Mouse (Mus musculus): ENCODE data around the gene 4933427D14Rik. TPM values are rescaled to one million over a fixed set of nuclear protein-coding genes. Genes with fewer than 3 reads are reported as not detected.

The 4933427D14Rik gene
- polyA plus RNA-seq, 1 experiment from 2014 or later = 13.9 TPM

DNA sequence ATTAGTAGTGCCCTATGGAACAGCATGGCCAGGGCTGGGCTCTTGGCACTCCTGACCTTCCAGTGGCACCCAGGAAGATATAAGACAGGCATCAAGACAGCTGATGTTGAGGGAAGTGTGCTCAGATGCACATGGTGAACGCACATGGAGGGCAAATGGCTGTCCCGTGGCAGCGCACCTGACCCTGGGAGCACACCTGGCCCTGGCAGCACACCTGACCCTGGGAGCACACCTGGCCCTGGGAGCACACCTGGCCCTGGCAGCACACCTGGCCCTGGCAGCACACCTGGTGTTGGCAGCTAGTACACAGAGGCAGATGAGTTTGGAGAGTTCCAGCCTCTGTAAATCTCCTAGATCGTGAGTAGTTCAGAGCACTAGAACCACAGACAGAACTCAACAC, 21.3 kb upstream of the 4933427D14Rik start:
- no peak overlapping the region for H3K4me3 ChIP-seq (ENCODE audit: low read depth, low read length)
- no peaks in the 10 kb centered on the region for H3K9me3 ChIP-seq (ENCODE audit: control insufficient read depth, low read length)
- H3K4me2 ChIP-seq (ENCODE audit: low read length) = no peak overlapping the region
- no peak overlapping the region for H3K27ac ChIP-seq (ENCODE audit: low read depth)
- 87% methylated on average over 4 of the region's 4 CpGs for WGBS
- H3K36me3 ChIP-seq (ENCODE audit: control insufficient read depth, insufficient read depth, low read length) = no peaks in the 10 kb centered on the region
- no peaks in the 10 kb centered on the region for H3K27me3 ChIP-seq (replicated peaks; ENCODE audit: control insufficient read depth, insufficient read depth, low read length)
- H3K9ac ChIP-seq (ENCODE audit: low read length) = no peak overlapping the region
- ATAC-seq (replicated peaks; ENCODE audit: low FRiP score, low TSS enrichment, low read depth) (no peak), DNase-seq (ENCODE audit: low spot score) (no peak)
- H3K4me1 ChIP-seq (replicated peaks; ENCODE audit: control insufficient read depth, insufficient read depth, low read length) = no peaks in the 10 kb centered on the region

DNA sequence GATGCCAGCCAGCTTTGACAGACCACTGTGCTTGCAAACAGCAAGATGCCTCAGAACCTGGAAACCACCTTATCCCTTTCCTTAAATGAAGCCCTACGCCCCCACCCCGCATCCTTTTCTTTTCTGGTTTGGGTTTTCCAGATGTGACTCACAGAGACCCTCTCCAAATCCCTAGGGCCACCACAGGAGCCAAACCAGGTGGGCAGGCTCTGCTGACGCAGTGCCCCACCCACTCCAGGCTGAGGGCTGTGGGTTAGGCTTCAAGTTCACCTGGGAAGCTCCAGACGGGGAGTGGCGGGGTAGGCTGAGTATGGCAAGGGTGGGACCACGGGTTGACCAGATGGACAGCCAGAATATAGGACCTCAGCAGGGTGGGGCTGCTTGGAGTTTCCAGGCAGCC, 19.6 kb upstream of the 4933427D14Rik start:
- no peak overlapping the region for H3K4me3 ChIP-seq (ENCODE audit: low read depth, low read length)
- H3K9me3 ChIP-seq (ENCODE audit: control insufficient read depth, low read length) = no peaks in the 10 kb centered on the region
- no peaks in the 10 kb centered on the region for H3K27me3 ChIP-seq (replicated peaks; ENCODE audit: control insufficient read depth, insufficient read depth, low read length)
- no peaks in the 10 kb centered on the region for H3K4me1 ChIP-seq (replicated peaks; ENCODE audit: control insufficient read depth, insufficient read depth, low read length)
- H3K27ac ChIP-seq (ENCODE audit: low read depth) = no peak overlapping the region
- H3K36me3 ChIP-seq (ENCODE audit: control insufficient read depth, insufficient read depth, low read length) = no peaks in the 10 kb centered on the region
- ATAC-seq (replicated peaks; ENCODE audit: low FRiP score, low TSS enrichment, low read depth) (no peak), DNase-seq (ENCODE audit: low spot score) (no peak)
- no peak overlapping the region for H3K4me2 ChIP-seq (ENCODE audit: low read length)
- H3K9ac ChIP-seq (ENCODE audit: low read length) = no peak overlapping the region
- 85% methylated on average over 6 of the region's 6 CpGs for WGBS

DNA sequence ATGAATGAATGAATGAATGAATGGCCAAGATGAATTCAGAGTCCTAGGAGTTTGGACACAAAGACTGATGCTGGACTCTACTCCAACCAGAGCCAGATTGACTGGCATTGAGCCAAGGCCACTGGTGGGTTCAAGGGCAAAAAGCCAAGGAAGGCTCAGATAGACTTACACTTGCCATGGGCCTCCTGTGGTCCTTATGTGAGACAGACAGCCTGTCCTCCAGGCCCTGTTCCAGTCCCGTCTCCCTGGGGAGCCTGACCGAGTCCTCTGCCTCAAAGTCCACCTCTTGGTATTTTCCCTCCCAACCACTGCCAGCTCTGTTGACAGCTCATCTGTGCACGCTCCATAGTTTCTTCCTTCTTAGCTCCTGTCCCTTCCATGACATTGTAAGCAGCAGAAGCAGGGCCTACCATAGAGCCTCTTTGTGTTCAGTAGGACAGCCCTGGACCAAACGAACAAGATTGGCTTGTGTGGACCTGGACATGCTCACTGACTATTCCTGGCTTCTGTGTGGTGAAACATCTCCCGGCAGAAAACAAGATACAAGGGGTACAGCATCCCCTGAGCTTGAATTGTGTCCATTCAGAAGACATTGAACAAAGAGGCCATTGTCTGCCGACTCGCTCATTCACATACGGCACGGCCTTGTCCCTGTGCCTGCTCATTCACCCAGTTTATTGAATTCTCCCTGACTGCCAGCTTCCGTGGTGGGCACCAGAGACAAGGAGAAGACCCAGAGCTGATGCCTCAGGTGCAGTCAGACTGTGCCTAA, 18.9 kb upstream of the 4933427D14Rik start:
- DNase-seq (ENCODE audit: low spot score) (peak; percentile 50), ATAC-seq (replicated peaks; ENCODE audit: low FRiP score, low TSS enrichment, low read depth) (no peak)

DNA sequence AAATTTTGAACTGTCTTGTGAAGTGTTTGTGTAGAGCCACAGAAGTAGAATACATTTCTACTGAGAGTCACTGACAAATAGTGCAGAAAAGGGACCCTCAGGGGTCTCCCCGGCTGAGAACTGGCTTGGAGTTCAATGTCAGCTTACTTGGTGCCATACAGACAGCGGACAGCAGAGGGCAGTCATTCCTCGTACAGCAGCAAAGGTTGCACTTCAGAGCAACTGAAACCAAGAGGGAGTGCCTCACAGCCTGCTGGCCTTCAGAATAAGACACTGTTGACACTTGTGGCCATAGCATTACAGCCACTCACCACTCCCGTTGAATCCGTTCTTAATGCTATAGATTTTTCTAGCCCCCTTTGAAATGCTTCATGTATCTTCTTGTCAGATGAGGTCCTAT, 17.6 kb upstream of the 4933427D14Rik start:
- no peaks in the 10 kb centered on the region for H3K27me3 ChIP-seq (replicated peaks; ENCODE audit: control insufficient read depth, insufficient read depth, low read length)
- H3K4me3 ChIP-seq (ENCODE audit: low read depth, low read length) = no peak overlapping the region
- H3K27ac ChIP-seq (ENCODE audit: low read depth) = no peak overlapping the region
- H3K9ac ChIP-seq (ENCODE audit: low read length) = no peak overlapping the region
- DNase-seq (ENCODE audit: low spot score) = peak; percentile 87
- H3K36me3 ChIP-seq (ENCODE audit: control insufficient read depth, insufficient read depth, low read length) = no peaks in the 10 kb centered on the region
- ATAC-seq (replicated peaks; ENCODE audit: low FRiP score, low TSS enrichment, low read depth) = no peak; the same call in 1 of the 2 replicates
- 7% methylated on average over 5 of the region's 5 CpGs for WGBS
- no peaks in the 10 kb centered on the region for H3K9me3 ChIP-seq (ENCODE audit: control insufficient read depth, low read length)
- H3K4me2 ChIP-seq (ENCODE audit: low read length) = no peak overlapping the region
- no peaks in the 10 kb centered on the region for H3K4me1 ChIP-seq (replicated peaks; ENCODE audit: control insufficient read depth, insufficient read depth, low read length)

More for the DNA sequence above, 18.9 kb upstream of the 4933427D14Rik start:
- Histone ChIP-seq H3K27ac (ENCODE audit: low read depth) (peak overlapping the region; percentile 20; the same call in 1 of the 2 replicates), H3K4me3 (ENCODE audit: low read depth, low read length) (no peak overlapping the region), H3K36me3 (ENCODE audit: control insufficient read depth, insufficient read depth, low read length) (no peaks in the 10 kb centered on the region), H3K9me3 (ENCODE audit: control insufficient read depth, low read length) (no peaks in the 10 kb centered on the region), H3K4me1 (replicated peaks; ENCODE audit: control insufficient read depth, insufficient read depth, low read length) (no peaks in the 10 kb centered on the region), H3K4me2 (ENCODE audit: low read length) (no peak overlapping the region), H3K9ac (ENCODE audit: low read length) (no peak overlapping the region), H3K27me3 (replicated peaks; ENCODE audit: control insufficient read depth, insufficient read depth, low read length) (no peaks in the 10 kb centered on the region)
- 71% methylated on average over 10 of the region's 10 CpGs for WGBS

DNA sequence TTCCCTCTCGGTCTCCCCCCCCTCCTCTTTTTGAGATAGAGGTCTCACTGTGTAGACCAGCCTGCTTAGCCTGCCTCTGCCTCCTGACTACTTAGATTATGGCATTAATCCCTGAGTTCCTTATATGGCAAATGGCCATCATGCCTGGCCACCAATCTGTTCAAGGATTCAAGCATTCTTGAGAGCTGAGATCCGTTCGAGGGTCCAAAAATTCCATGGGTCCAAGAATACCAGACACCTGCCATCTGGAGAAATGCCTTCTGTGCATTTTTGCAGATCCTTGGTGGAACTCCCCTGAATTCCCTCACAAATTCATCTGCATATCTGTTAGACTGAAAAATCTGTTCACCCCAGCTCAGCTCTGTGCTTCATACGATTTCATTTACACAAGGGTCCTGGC, 16.2 kb upstream of the 4933427D14Rik start:
- no peak overlapping the region for H3K4me3 ChIP-seq (ENCODE audit: low read depth, low read length)
- 82% methylated on average over 4 of the region's 4 CpGs for WGBS
- no peaks in the 10 kb centered on the region for H3K27me3 ChIP-seq (replicated peaks; ENCODE audit: control insufficient read depth, insufficient read depth, low read length)
- H3K4me2 ChIP-seq (ENCODE audit: low read length) = no peak overlapping the region
- H3K36me3 ChIP-seq (ENCODE audit: control insufficient read depth, insufficient read depth, low read length) = no peaks in the 10 kb centered on the region
- ATAC-seq (replicated peaks; ENCODE audit: low FRiP score, low TSS enrichment, low read depth) = no peak
- no peaks in the 10 kb centered on the region for H3K4me1 ChIP-seq (replicated peaks; ENCODE audit: control insufficient read depth, insufficient read depth, low read length)
- DNase-seq (ENCODE audit: low spot score) = no peak
- no peak overlapping the region for H3K9ac ChIP-seq (ENCODE audit: low read length)
- no peak overlapping the region for H3K27ac ChIP-seq (ENCODE audit: low read depth)
- H3K9me3 ChIP-seq (ENCODE audit: control insufficient read depth, low read length) = no peaks in the 10 kb centered on the region

DNA sequence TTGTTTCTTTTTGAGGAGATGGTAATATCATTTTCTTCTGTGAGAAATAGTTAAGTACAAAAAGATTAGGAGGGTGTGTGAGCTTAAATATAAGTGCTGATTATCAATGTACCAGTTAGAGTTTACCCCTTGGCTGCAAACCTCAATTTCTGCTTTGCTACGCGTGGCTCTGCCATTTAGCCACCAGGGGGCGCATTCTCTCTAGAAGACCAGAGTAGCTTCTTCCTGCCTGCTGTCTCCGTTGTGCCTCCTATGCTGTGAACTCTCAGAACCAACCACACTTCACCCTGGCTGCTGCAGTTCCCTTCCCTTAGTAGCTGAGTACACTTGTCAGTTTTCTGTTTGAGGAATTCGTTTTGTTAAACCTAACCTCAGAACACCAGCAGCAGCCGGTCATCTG, 14.0 kb upstream of the 4933427D14Rik start:
- no peaks in the 10 kb centered on the region for H3K36me3 ChIP-seq (ENCODE audit: control insufficient read depth, insufficient read depth, low read length)
- no peaks in the 10 kb centered on the region for H3K9me3 ChIP-seq (ENCODE audit: control insufficient read depth, low read length)
- DNase-seq (ENCODE audit: low spot score) (peak; percentile 79), ATAC-seq (replicated peaks; ENCODE audit: low FRiP score, low TSS enrichment, low read depth) (no peak)
- H3K27ac ChIP-seq (ENCODE audit: low read depth) = no peak overlapping the region
- no peaks in the 10 kb centered on the region for H3K27me3 ChIP-seq (replicated peaks; ENCODE audit: control insufficient read depth, insufficient read depth, low read length)
- H3K4me3 ChIP-seq (ENCODE audit: low read depth, low read length) = no peak overlapping the region
- no peak overlapping the region for H3K9ac ChIP-seq (ENCODE audit: low read length)
- no peaks in the 10 kb centered on the region for H3K4me1 ChIP-seq (replicated peaks; ENCODE audit: control insufficient read depth, insufficient read depth, low read length)
- H3K4me2 ChIP-seq (ENCODE audit: low read length) = no peak overlapping the region
- 15% methylated on average over 6 of the region's 6 CpGs for WGBS

DNA sequence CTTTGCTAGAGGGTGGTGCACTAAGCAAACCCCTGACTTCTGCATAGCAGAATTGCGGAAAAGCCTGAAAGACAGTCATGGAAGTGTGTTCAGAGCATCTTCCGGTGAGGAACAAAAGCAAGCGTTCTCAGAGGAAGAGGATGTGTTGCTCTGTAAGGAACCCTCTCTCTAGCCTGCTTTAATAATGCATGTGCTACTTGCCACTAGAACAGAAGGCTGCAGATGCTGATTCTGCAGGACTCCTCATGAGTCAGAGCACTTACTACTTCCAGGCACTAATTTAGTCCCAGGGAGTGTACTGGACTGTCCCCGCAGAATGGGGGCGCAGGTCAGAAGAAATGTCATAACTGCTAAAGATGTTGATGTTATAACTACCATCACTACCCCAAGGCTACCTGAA, 9.9 kb upstream of the 4933427D14Rik start:
- DNase-seq (ENCODE audit: low spot score) = no peak
- no peak overlapping the region for H3K4me2 ChIP-seq (ENCODE audit: low read length)
- no peak for ATAC-seq (replicated peaks; ENCODE audit: low FRiP score, low TSS enrichment, low read depth)
- H3K4me3 ChIP-seq (ENCODE audit: low read depth, low read length) = no peak overlapping the region
- H3K27me3 ChIP-seq (replicated peaks; ENCODE audit: control insufficient read depth, insufficient read depth, low read length) = no peaks in the 10 kb centered on the region
- H3K9ac ChIP-seq (ENCODE audit: low read length) = no peak overlapping the region
- 81% methylated on average over 5 of the region's 5 CpGs for WGBS
- H3K9me3 ChIP-seq (ENCODE audit: control insufficient read depth, low read length) = no peaks in the 10 kb centered on the region
- peaks cover 4% of the 10 kb centered on the region; the same call in 1 of the 2 replicates for H3K4me1 ChIP-seq (replicated peaks; ENCODE audit: control insufficient read depth, insufficient read depth, low read length)
- peaks cover 13% of the 10 kb centered on the region for H3K36me3 ChIP-seq (ENCODE audit: control insufficient read depth, insufficient read depth, low read length)
- H3K27ac ChIP-seq (ENCODE audit: low read depth) = no peak overlapping the region

DNA sequence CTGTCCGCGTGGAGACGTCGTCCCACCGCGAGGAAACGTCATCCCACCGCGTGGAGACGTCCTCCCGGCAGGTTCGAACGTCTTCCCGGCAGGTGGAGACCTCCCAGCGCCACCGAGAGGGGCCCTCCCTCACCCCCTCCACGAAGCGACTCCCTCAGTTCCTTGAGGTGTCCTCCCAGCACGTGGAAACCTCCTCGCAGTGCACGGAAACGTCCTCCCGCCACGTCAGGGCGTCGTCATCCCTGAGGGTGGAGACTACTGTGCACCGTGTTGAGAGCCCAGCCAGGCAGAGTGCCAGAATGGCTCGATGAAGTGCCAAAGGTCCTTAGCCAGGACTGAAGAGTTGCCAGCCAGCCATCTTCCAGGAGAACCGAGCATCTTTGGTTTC, 8.1 kb upstream of the 4933427D14Rik start, which contains the start of gene Med31:
Gene Med31 (minus strand): TSS at position 183 of the 388 bp plus-strand sequence.
- DNase-seq (ENCODE audit: low spot score) (no peak), ATAC-seq (replicated peaks; ENCODE audit: low FRiP score, low TSS enrichment, low read depth) (peak; percentile 79)
- Histone ChIP-seq H3K4me2 (ENCODE audit: low read length) (peak within 1 kb of the TSS; percentile 97), H3K4me1 (replicated peaks; ENCODE audit: control insufficient read depth, insufficient read depth, low read length) (peaks cover 4% of the 10 kb centered on the region; the same call in 1 of the 2 replicates), H3K27ac (ENCODE audit: low read depth) (peak within 1 kb of the TSS; percentile 77), H3K36me3 (ENCODE audit: control insufficient read depth, insufficient read depth, low read length) (peaks cover 30% of the 10 kb centered on the region), H3K27me3 (replicated peaks; ENCODE audit: control insufficient read depth, insufficient read depth, low read length) (no peaks in the 10 kb centered on the region), H3K9ac (ENCODE audit: low read length) (peak within 1 kb of the TSS; percentile 83), H3K9me3 (ENCODE audit: control insufficient read depth, low read length) (no peaks in the 10 kb centered on the region), H3K4me3 (ENCODE audit: low read depth, low read length) (peak within 1 kb of the TSS; percentile 95)
- 2% methylated on average over 29 of the region's 29 CpGs for WGBS
